Mouse (Mus musculus): ENCODE data around the gene Gpbp1l1. TPM values are rescaled to one million over a fixed set of nuclear protein-coding genes. Genes with fewer than 3 reads are reported as not detected.

The Gpbp1l1 gene
- polyA plus RNA-seq (2012; rRNA removed) (12.7 and 17.3 TPM in 2 replicates), polyA plus RNA-seq (2014; fragmentation: Nextera tagmentation; extraction: Ambion mirVana) (17.0 and 18.4 TPM in 2 replicates)

DNA sequence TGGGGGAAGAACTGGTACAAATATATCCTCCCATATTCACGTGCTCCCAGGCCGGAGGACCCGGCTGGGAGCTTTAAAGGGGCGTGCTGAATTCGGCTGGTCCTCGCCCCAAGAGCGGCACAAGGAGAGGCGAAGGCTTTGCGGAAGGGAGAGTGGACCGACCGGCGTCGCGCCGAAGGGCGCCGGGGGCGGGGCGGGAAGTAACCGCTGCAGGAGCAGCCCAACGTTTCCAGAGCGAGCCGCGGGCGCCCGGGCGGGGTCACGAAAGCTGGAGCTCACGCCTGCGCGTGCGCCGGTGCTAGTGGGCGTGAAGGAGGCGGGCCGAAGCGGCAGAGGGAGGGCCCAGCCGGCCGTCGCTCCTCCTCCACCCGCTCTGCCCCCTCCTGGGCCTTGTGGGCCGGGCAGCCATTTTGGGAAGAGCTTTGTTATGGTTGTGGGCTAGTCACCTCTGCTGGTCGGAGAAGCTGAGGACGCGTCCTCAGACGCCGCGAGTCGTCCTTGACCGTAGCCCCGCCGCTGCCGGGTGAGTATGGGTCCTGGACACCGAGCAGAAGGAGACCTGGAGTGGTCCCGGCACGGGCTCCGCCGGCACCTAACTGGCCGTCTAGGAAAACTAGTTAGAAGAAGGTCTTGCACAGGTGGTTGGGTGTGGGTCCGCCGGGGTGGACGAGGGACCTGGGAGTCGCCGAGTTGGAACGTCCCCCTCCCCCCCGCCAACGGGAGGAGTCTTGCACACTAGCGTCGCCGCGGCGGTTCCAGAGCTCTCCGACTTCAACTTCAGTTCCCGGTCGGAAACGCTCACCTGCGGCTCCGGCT is at the start of gene Gpbp1l1:
Gene Gpbp1l1, plus strand, starts transcription at position 353 of the 816 bp plus-strand sequence.
- Histone ChIP-seq H3K4me2 (ENCODE audit: low read depth) (peak within 1 kb of the TSS; percentile 99), H3K4me1 (replicated peaks; ENCODE audit: control insufficient read depth in 2 of 2, insufficient read depth in 2 of 2, low read length in 1 of 2) (peaks cover 8 to 10% of the 10 kb centered on the region in 2 experiments; a peak in 3 of 4 replicates), H3K27me3 (ENCODE audit: control insufficient read depth, insufficient read depth, low read length) (no peaks in the 10 kb centered on the region), H3K36me3 (replicated peaks; ENCODE audit: control insufficient read depth, insufficient read depth, low read depth) (peaks cover 14% of the 10 kb centered on the region), H3K9me3 (ENCODE audit: control insufficient read depth, low read length) (no peaks in the 10 kb centered on the region), H3K4me3 (ENCODE audit: insufficient read depth in 1 of 2, low read depth in 2 of 2, low read length in 2 of 2) (peak within 1 kb of the TSS; percentile 65 to 97), H3K27ac (peak within 1 kb of the TSS; percentile 95), H3K9ac (replicated peaks) (peak within 1 kb of the TSS; percentile 95)
- ATAC-seq (ENCODE audit: insufficient read depth) (peak; percentile 94), DNase-seq (ENCODE audit: low read depth in 3 of 3, low spot score in 3 of 3) (peak; percentile 90 to 92 (median 92))
- under 1% methylated on average over 78 of the region's 78 CpGs for WGBS (ENCODE audit: insufficient replicate concordance)
- TF ChIP-seq EP300 (IDR thresholded peaks at IDR 0.05; ENCODE audit: low read depth) = no peak
- TF ChIP-seq CTCF (IDR thresholded peaks at IDR 0.05; ENCODE audit: low read depth) = peak; percentile 63

DNA sequence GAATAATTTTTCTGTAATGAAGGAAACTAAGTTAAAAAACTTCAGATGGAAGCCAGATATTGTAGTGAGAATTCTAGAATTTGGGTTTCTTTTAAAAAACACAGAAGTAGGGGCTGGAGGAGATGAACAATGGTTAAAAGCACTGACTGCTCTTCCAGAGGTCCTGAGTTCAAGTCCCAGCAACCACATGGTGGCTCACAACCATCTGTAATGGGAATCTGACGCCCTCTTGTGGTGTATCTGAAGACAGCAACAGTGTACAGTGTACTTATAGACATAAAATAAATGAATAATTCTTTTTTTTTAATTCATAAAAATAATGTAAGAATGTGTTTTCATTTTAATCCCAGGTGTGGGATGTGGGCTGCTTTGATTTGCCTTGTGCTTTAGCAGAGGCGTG is 26.3 kb upstream of the Gpbp1l1 start:
- Histone ChIP-seq H3K27me3 (ENCODE audit: control insufficient read depth, insufficient read depth, low read length) (no peaks in the 10 kb centered on the region), H3K9me3 (ENCODE audit: control insufficient read depth, low read length) (no peaks in the 10 kb centered on the region)
- WGBS (ENCODE audit: insufficient replicate concordance) = 59% methylated on average over 2 of the region's 2 CpGs

DNA sequence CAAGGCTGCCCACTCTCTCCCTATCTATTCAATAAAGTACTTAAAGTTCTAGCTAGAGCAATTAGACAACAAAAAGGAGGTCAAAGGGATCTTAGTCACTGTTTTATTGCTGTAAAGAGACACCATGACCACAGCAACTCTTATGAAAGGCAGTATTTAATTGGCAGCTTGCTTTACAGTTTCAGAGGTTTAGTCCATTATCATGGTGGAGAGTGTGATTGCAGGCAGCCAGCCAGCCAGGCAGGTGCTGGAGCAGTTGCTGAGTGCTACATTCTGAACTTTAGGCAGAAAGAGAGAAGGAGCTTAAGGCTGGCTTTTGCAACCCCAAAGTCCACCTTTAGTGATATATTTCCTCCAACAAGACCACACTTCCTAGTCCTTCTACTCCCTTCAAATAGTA is 21.1 kb upstream of the Gpbp1l1 start:
- H3K4me2 ChIP-seq (ENCODE audit: low read depth) = no peak overlapping the region
- H3K4me1 ChIP-seq (replicated peaks; ENCODE audit: control insufficient read depth in 2 of 2, insufficient read depth in 2 of 2, low read length in 1 of 2) = no peaks in the 10 kb centered on the region
- no peak overlapping the region for H3K9ac ChIP-seq (replicated peaks)
- H3K36me3 ChIP-seq (replicated peaks; ENCODE audit: control insufficient read depth, insufficient read depth, low read depth) = no peaks in the 10 kb centered on the region
- DNase-seq (ENCODE audit: low read depth in 3 of 3, low spot score in 3 of 3) (no peak), ATAC-seq (ENCODE audit: insufficient read depth) (no peak)
- no peak overlapping the region for H3K4me3 ChIP-seq (ENCODE audit: insufficient read depth in 1 of 2, low read depth in 2 of 2, low read length in 2 of 2)
- TF ChIP-seq EP300 (IDR thresholded peaks at IDR 0.05; ENCODE audit: low read depth) (no peak), CTCF (IDR thresholded peaks at IDR 0.05; ENCODE audit: low read depth) (no peak)
- no peak overlapping the region for H3K27ac ChIP-seq
- H3K27me3 ChIP-seq (ENCODE audit: control insufficient read depth, insufficient read depth, low read length) = no peaks in the 10 kb centered on the region
- H3K9me3 ChIP-seq (ENCODE audit: control insufficient read depth, low read length) = no peaks in the 10 kb centered on the region

More for the DNA sequence above, 26.3 kb upstream of the Gpbp1l1 start:
- H3K9ac ChIP-seq (replicated peaks) = no peak overlapping the region
- H3K4me1 ChIP-seq (replicated peaks; ENCODE audit: control insufficient read depth in 2 of 2, insufficient read depth in 2 of 2, low read length in 1 of 2) = no peaks in the 10 kb centered on the region
- ATAC-seq (ENCODE audit: insufficient read depth) = no peak
- H3K4me2 ChIP-seq (ENCODE audit: low read depth) = no peak overlapping the region
- no peak overlapping the region for H3K27ac ChIP-seq
- TF ChIP-seq EP300 (IDR thresholded peaks at IDR 0.05; ENCODE audit: low read depth) (no peak), CTCF (IDR thresholded peaks at IDR 0.05; ENCODE audit: low read depth) (peak; percentile 39)
- DNase-seq (ENCODE audit: low read depth in 3 of 3, low spot score in 3 of 3) = no peak
- H3K36me3 ChIP-seq (replicated peaks; ENCODE audit: control insufficient read depth, insufficient read depth, low read depth) = peaks cover 9% of the 10 kb centered on the region; the same call in 1 of the 2 replicates
- no peak overlapping the region for H3K4me3 ChIP-seq (ENCODE audit: insufficient read depth in 1 of 2, low read depth in 2 of 2, low read length in 2 of 2)

DNA sequence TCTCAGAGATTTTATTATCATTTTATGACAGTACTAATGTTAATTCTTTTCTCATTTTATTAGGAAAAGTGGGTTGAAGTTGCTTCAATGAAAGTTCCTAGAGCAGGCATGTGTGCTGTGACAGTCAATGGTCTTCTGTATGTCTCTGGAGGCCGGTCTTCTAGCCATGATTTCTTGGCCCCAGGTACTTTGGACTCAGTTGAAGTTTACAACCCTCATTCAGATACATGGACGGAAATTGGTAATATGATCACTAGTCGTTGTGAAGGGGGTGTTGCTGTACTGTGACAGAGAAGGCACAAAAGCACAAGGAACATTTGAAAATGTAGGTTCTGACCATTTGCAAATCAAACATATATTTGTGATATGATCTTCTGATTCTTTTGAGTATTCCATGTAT is 19.7 kb upstream of the Gpbp1l1 start:
- H3K27me3 ChIP-seq (ENCODE audit: control insufficient read depth, insufficient read depth, low read length) = no peaks in the 10 kb centered on the region
- no peak for TF ChIP-seq EP300 (IDR thresholded peaks at IDR 0.05; ENCODE audit: low read depth)
- TF ChIP-seq CTCF (IDR thresholded peaks at IDR 0.05; ENCODE audit: low read depth) = no peak
- H3K27ac ChIP-seq = no peak overlapping the region
- H3K36me3 ChIP-seq (replicated peaks; ENCODE audit: control insufficient read depth, insufficient read depth, low read depth) = no peaks in the 10 kb centered on the region
- DNase-seq (ENCODE audit: low read depth in 3 of 3, low spot score in 3 of 3) (no peak), ATAC-seq (ENCODE audit: insufficient read depth) (no peak)
- H3K4me2 ChIP-seq (ENCODE audit: low read depth) = no peak overlapping the region
- 81% methylated on average over 3 of the region's 3 CpGs for WGBS (ENCODE audit: insufficient replicate concordance)
- H3K9me3 ChIP-seq (ENCODE audit: control insufficient read depth, low read length) = no peaks in the 10 kb centered on the region
- H3K9ac ChIP-seq (replicated peaks) = no peak overlapping the region
- H3K4me3 ChIP-seq (ENCODE audit: insufficient read depth in 1 of 2, low read depth in 2 of 2, low read length in 2 of 2) = no peak overlapping the region
- H3K4me1 ChIP-seq (replicated peaks; ENCODE audit: control insufficient read depth in 2 of 2, insufficient read depth in 2 of 2, low read length in 1 of 2) = no peaks in the 10 kb centered on the region

DNA sequence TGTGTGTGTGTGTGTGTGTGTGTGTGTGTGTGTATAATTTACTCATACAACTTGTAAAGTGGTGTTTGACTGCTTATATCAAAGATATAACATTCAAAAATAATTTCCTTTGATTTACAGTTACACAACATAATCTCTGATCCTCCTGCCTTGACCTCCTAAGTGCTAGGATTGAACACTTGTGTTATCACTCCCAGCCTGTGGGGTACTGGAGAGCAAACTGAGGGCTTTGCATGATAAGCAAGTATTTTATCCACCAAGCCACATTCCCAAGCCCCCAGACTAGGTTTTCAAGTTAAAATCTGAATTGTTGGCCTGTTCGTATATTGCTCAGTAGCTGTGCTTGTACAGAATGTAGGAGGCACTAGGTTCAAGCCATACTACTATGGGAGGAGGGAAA is 7.0 kb upstream of the Gpbp1l1 start:
- Histone ChIP-seq H3K36me3 (replicated peaks; ENCODE audit: control insufficient read depth, insufficient read depth, low read depth) (peaks cover 15% of the 10 kb centered on the region), H3K27ac (no peak overlapping the region), H3K9ac (replicated peaks) (no peak overlapping the region), H3K9me3 (ENCODE audit: control insufficient read depth, low read length) (no peaks in the 10 kb centered on the region), H3K4me1 (replicated peaks; ENCODE audit: control insufficient read depth in 2 of 2, insufficient read depth in 2 of 2, low read length in 1 of 2) (peaks cover 0 to 2% of the 10 kb centered on the region in 2 experiments; a peak in 2 of 4 replicates), H3K27me3 (ENCODE audit: control insufficient read depth, insufficient read depth, low read length) (no peaks in the 10 kb centered on the region), H3K4me3 (ENCODE audit: insufficient read depth in 1 of 2, low read depth in 2 of 2, low read length in 2 of 2) (no peak overlapping the region), H3K4me2 (ENCODE audit: low read depth) (no peak overlapping the region)
- TF ChIP-seq EP300 (IDR thresholded peaks at IDR 0.05; ENCODE audit: low read depth) (peak; percentile 36; the same call in 1 of the 2 replicates), CTCF (IDR thresholded peaks at IDR 0.05; ENCODE audit: low read depth) (no peak)
- ATAC-seq (ENCODE audit: insufficient read depth) = no peak
- 24% methylated on average over 1 of the region's 1 CpGs for WGBS (ENCODE audit: insufficient replicate concordance)
- DNase-seq (ENCODE audit: low read depth in 3 of 3, low spot score in 3 of 3) = no peak
